Mouse (Mus musculus) Patski (cell line): ENCODE measurements at regions not wholly inside any gene's neighbourhood (a gene's known extent, or its start where the extent isn't known, plus 50 kb on each side); places are given as distances from the start of the nearest gene placed in this dataset.

Experiments
- ATAC-seq: fragments of 100-300 bp; one replicate; pipeline ENCODE4 v1.8.0; 2021
- CTCF ChIA-PET: fragments of 350-600 bp; sonication (Branson Sonifier 250); formaldehyde crosslinking; loops from one replicate; lab custom pipeline; 2022; ENCODE audit warnings: inconsistent platforms; lab: Charles Lee
- POLR2A ChIA-PET: fragments of 350-600 bp; sonication (Branson Sonifier 250); formaldehyde crosslinking; loops from one replicate; lab custom pipeline; 2022; ENCODE audit warnings: antibody characterized with exemption, inconsistent platforms; lab: Charles Lee
- DNase-seq: peaks from one replicate; pipeline ENCODE4 v3.0.0-alpha.2; 2011; ENCODE audit warnings: low read depth, low spot score
- H3K27me3 ChIP-seq: fragments of 371-371 bp; one replicate; pipeline ENCODE4 v1.5.1; 2021
- CTCF ChIP-seq: fragments of 100-300 bp; IDR thresholded peaks from one replicate; pipeline ENCODE4 v1.5.1; 2021
- in situ Hi-C: fragments of 300-500 bp; cut with MboI; formaldehyde crosslinking; loops from 3 replicates; pipeline ENCODE4 v1.11.1; 2018; ENCODE audit warnings: low pct_unique_long_range_greater_than_20kb, mixed read lengths

DNA sequence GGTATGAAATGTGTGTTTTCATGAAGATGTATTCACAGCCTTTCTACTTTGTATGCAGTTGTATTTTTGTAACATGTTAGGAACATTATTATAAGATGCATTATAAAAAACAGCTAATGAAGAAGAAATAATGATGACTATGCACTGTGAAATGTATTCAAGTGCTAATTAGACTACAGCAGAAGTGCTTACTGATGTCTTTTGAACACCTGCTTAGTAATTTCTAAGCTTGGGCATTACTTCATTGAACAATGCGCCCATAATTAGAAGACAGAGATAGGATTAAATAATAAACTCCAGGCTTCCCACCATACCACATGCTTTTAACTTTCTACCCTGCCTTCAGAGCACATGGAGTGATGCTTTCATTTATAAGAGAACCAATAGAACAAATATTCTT lies 470.8 kb downstream of the Cntn3 start:
- in situ Hi-C loops = loop anchor here (25.0 kb wide), 1 partner anchor 765 kb away; no protein-coding TSS in a partner anchor
- TF ChIP-seq CTCF = no peak
- CTCF ChIA-PET = interaction anchor here (2.4 kb wide), 1 partner anchor 9 kb away, joined by 7 read pairs; no protein-coding TSS in a partner anchor

More for the DNA sequence above, 470.8 kb downstream of the Cntn3 start:
- ATAC-seq = no peak
- DNase-seq = no peak
- POLR2A ChIA-PET = no interaction called here
- no peaks in the 10 kb centered on the region for H3K27me3 ChIP-seq
